Comparison of ENCODE assay signal across 27 mouse cellular contexts in the genomic region with DNA sequence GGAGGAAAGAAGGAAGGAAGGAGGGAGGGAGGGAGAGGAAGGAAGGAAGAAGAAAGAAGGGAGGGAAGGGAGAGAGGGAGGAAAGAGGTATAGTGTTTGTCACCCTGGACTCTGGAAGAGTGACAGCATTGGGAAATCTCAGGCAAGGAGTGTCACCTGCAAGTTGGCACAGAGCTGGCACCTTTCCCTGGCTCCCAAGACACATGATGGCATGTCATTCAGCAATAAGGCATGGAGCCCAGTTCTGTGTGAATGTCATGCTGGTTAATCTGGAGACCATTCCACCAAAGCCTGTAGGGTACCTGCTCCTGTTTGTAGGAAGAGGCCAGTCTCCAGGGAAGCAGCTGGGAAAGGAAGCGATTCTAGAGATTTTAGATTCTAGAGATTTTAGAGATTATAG. TPM values are rescaled to one million over a fixed set of nuclear protein-coding genes. Genes with fewer than 3 reads are reported as not detected.
A peak's percentile ranks its signal among the peaks of the same experiment; 100 is the strongest.
DNase-seq lines count a peak whose midpoint lies in the region; ATAC-seq and TF ChIP-seq lines count a peak whose summit lies in the region.
"Had no signal": no experiment of that assay in that cellular context is flagged by ENCODE, and none has a peak within 500 bp of the region (broad histone marks: within the 10 kb centered on the region; RNA-seq: fewer than 3 reads in every experiment).

No protein-coding gene starts in this region.

- no peak overlapping the region for H3K27ac ChIP-seq in liver, adult 2 months (replicated peaks; ENCODE audit: insufficient read depth, low read depth, low read length)
- no peak overlapping the region for H3K27ac ChIP-seq in liver, embryonic 12.5 days
- no peak overlapping the region for H3K27ac ChIP-seq in hindbrain, embryonic 14.5 days
- H3K27ac ChIP-seq: embryonic facial prominence, embryonic 15.5 days; forebrain, embryonic 15.5 days; heart, embryonic 10.5 days; hindbrain, embryonic 13.5 days; intestine, embryonic 15.5 days had no signal

- H3K4me2 ChIP-seq in liver, embryonic 12.5 days = no peak overlapping the region
- H3K4me2 ChIP-seq in hindbrain, embryonic 14.5 days (replicated peaks) = no peak overlapping the region
- H3K4me2 ChIP-seq: embryonic facial prominence, embryonic 15.5 days; forebrain, embryonic 15.5 days; hindbrain, embryonic 13.5 days; intestine, embryonic 15.5 days had no signal

- no peak for TF ChIP-seq POLR2A in liver, adult 2 months (IDR thresholded peaks at IDR 0.05; ENCODE audit: extremely low read depth, insufficient read depth, low read length)

- no peak for TF ChIP-seq CTCF in liver, adult 2 months (IDR thresholded peaks at IDR 0.05; ENCODE audit: low read depth, low read length)

- H3K4me1 ChIP-seq in liver, adult 2 months (ENCODE audit: control insufficient read depth, insufficient read depth, low read length) = peaks cover 3% of the 10 kb centered on the region; the same call in 1 of the 2 replicates
- peaks cover 17% of the 10 kb centered on the region for H3K4me1 ChIP-seq in liver, embryonic 12.5 days
- no peaks in the 10 kb centered on the region for H3K4me1 ChIP-seq in hindbrain, embryonic 14.5 days (replicated peaks; ENCODE audit: control insufficient read depth, insufficient read depth, low read length)
- H3K4me1 ChIP-seq: embryonic facial prominence, embryonic 15.5 days; forebrain, embryonic 15.5 days; hindbrain, embryonic 13.5 days; intestine, embryonic 15.5 days had no signal

- ATAC-seq in cerebellum, adult (ENCODE audit: insufficient number of reproducible peaks, low FRiP score, low TSS enrichment) = no peak
- no peak for ATAC-seq in liver, embryonic 12.5 days
- no peak for ATAC-seq in hindbrain, embryonic 14.5 days (ENCODE audit: low FRiP score)
- ATAC-seq: forebrain, embryonic 15.5 days; intestine, embryonic 15.5 days had no signal

- no peaks in the 10 kb centered on the region for H3K36me3 ChIP-seq in liver, adult 2 months (ENCODE audit: control insufficient read depth, insufficient read depth, low read length)
- H3K36me3 ChIP-seq in liver, embryonic 12.5 days = no peaks in the 10 kb centered on the region
- H3K36me3 ChIP-seq in hindbrain, embryonic 14.5 days (replicated peaks; ENCODE audit: control insufficient read depth, insufficient read depth) = no peaks in the 10 kb centered on the region
- H3K36me3 ChIP-seq: embryonic facial prominence, embryonic 15.5 days; forebrain, embryonic 15.5 days; heart, embryonic 10.5 days; hindbrain, embryonic 13.5 days; intestine, embryonic 15.5 days had no signal

- 97% methylated on average over 1 of the region's 1 CpGs for WGBS in liver, adult 2 months
- 88% methylated on average over 1 of the region's 1 CpGs for WGBS in liver, embryonic 12.5 days (ENCODE audit: insufficient replicate concordance)
- 88% methylated on average over 1 of the region's 1 CpGs for WGBS in hindbrain, embryonic 14.5 days

- H3K79me2 ChIP-seq in liver, adult 2 months (ENCODE audit: control insufficient read depth, insufficient read depth, low read length) = no peaks in the 10 kb centered on the region

- H3K9ac ChIP-seq in liver, adult 2 months (ENCODE audit: low read depth, low read length) = no peak overlapping the region
- H3K9ac ChIP-seq in liver, embryonic 12.5 days = no peak overlapping the region
- no peak overlapping the region for H3K9ac ChIP-seq in hindbrain, embryonic 14.5 days
- H3K9ac ChIP-seq: embryonic facial prominence, embryonic 15.5 days; forebrain, embryonic 15.5 days; hindbrain, embryonic 13.5 days; intestine, embryonic 15.5 days had no signal

- no peaks in the 10 kb centered on the region for H3K27me3 ChIP-seq in liver, adult 2 months (ENCODE audit: control insufficient read depth, insufficient read depth, low read length)
- peaks cover 63% of the 10 kb centered on the region for H3K27me3 ChIP-seq in liver, embryonic 12.5 days (replicated peaks)
- no peaks in the 10 kb centered on the region for H3K27me3 ChIP-seq in hindbrain, embryonic 14.5 days (ENCODE audit: control insufficient read depth, insufficient read depth, low read length)
- H3K27me3 ChIP-seq: embryonic facial prominence, embryonic 15.5 days; forebrain, embryonic 15.5 days; intestine, embryonic 15.5 days had no signal

- no peak overlapping the region for H3K4me3 ChIP-seq in liver, adult 2 months (ENCODE audit: insufficient read depth, low read depth, low read length)
- H3K4me3 ChIP-seq in liver, embryonic 12.5 days = no peak overlapping the region
- H3K4me3 ChIP-seq in hindbrain, embryonic 14.5 days (replicated peaks; ENCODE audit: low read length) = no peak overlapping the region
- H3K4me3 ChIP-seq: embryonic facial prominence, embryonic 15.5 days; erythroblast, embryonic 14.5 days; forebrain, embryonic 15.5 days; heart, embryonic 10.5 days; hindbrain, embryonic 13.5 days; intestine, embryonic 15.5 days had no signal

- H3K9me3 ChIP-seq in liver, embryonic 12.5 days (replicated peaks) = no peaks in the 10 kb centered on the region
- no peaks in the 10 kb centered on the region for H3K9me3 ChIP-seq in hindbrain, embryonic 14.5 days (ENCODE audit: control insufficient read depth, low read length)
- H3K9me3 ChIP-seq: embryonic facial prominence, embryonic 15.5 days; forebrain, embryonic 15.5 days; heart, embryonic 10.5 days; hindbrain, embryonic 13.5 days; intestine, embryonic 15.5 days had no signal

- DNase-seq in cerebellum, adult 11 months = peak; percentile 23
- peak; percentile 23 for DNase-seq in liver, adult 2 months (ENCODE audit: extremely low read depth, low read depth, low spot score)
- DNase-seq in cerebellum, postnatal 36 days = peak; percentile 43 to 52
- no peak for DNase-seq in hindbrain, embryonic 14.5 days (ENCODE audit: low spot score)
- no peak for DNase-seq in thymus, postnatal 25 days
- DNase-seq: adrenal gland, postnatal 25 days; embryo, embryonic 11 days; gastrocnemius, postnatal 36 days; heart, adult 18-20 months; heart, postnatal 10 days; kidney, adult 18-20 months had no signal

RNA-seq across cellular contexts. Expression of a gene that starts 2.3 kb away (rescaled TPM):
- total RNA-seq in liver, adult 2 months (2014; rRNA removed) = not detected in 2 replicates
- polyA plus RNA-seq in liver, adult 2 months (2012; rRNA removed) = not detected in 2 replicates
- polyA plus RNA-seq in liver, embryonic 12.5 days (2016; fragmentation: Nextera tagmentation; extraction: Ambion mirVana) = not detected in 2 replicates
- polyA plus RNA-seq in hindbrain, embryonic 14.5 days (2014; fragmentation: Nextera tagmentation; extraction: Ambion mirVana) = not detected in 2 replicates
- total RNA-seq: adrenal gland, postnatal 25 days; common myeloid progenitor, adult 5-6 weeks; gastrocnemius, adult 8-10 months; gastrocnemius, postnatal 36 days; heart, adult 18-20 months; heart, postnatal 10 days; hematopoietic stem cell, adult 5-6 weeks; MEL had no signal
- polyA plus RNA-seq: C2C12; embryonic facial prominence, embryonic 11.5 days; embryonic facial prominence, embryonic 15.5 days; erythroblast, embryonic 14.5 days; forebrain, embryonic 11.5 days; forebrain, embryonic 15.5 days; heart, embryonic 10.5 days; heart, embryonic 14.5 days; hindbrain, embryonic 13.5 days; intestine, embryonic 15.5 days had no signal

RNA-seq across cellular contexts. Expression of a gene that starts 4.7 kb away (rescaled TPM):
- not detected in 2 replicates for total RNA-seq in liver, adult 2 months (2014; rRNA removed)
- 0.70 TPM in 1 of 2 replicates, not detected in the other for polyA plus RNA-seq in liver, adult 2 months (2012; rRNA removed)
- not detected in 2 replicates for polyA plus RNA-seq in liver, embryonic 12.5 days (2016; fragmentation: Nextera tagmentation; extraction: Ambion mirVana)
- 0.96 TPM in 1 of 2 replicates, not detected in the other for polyA plus RNA-seq in hindbrain, embryonic 14.5 days (2014; fragmentation: Nextera tagmentation; extraction: Ambion mirVana)
- total RNA-seq: adrenal gland, postnatal 25 days; common myeloid progenitor, adult 5-6 weeks; gastrocnemius, adult 8-10 months; gastrocnemius, postnatal 36 days; heart, adult 18-20 months; heart, postnatal 10 days; hematopoietic stem cell, adult 5-6 weeks; MEL had no signal
- polyA plus RNA-seq: C2C12; embryonic facial prominence, embryonic 11.5 days; embryonic facial prominence, embryonic 15.5 days; erythroblast, embryonic 14.5 days; forebrain, embryonic 11.5 days; forebrain, embryonic 15.5 days; heart, embryonic 10.5 days; heart, embryonic 14.5 days; hindbrain, embryonic 13.5 days; intestine, embryonic 15.5 days had no signal

RNA-seq across cellular contexts. Expression of a gene that starts 14.4 kb away (rescaled TPM):
- total RNA-seq in liver, adult 2 months (2014; rRNA removed) = not detected in 2 replicates
- polyA plus RNA-seq in liver, adult 2 months (2012; rRNA removed) = 0.22 TPM in 1 of 2 replicates, not detected in the other
- not detected in 2 replicates for polyA plus RNA-seq in liver, embryonic 12.5 days (2016; fragmentation: Nextera tagmentation; extraction: Ambion mirVana)
- not detected in 2 replicates for polyA plus RNA-seq in hindbrain, embryonic 14.5 days (2014; fragmentation: Nextera tagmentation; extraction: Ambion mirVana)
- total RNA-seq: adrenal gland, postnatal 25 days; common myeloid progenitor, adult 5-6 weeks; gastrocnemius, adult 8-10 months; gastrocnemius, postnatal 36 days; heart, adult 18-20 months; heart, postnatal 10 days; hematopoietic stem cell, adult 5-6 weeks; MEL had no signal
- polyA plus RNA-seq: C2C12; embryonic facial prominence, embryonic 11.5 days; embryonic facial prominence, embryonic 15.5 days; erythroblast, embryonic 14.5 days; forebrain, embryonic 11.5 days; forebrain, embryonic 15.5 days; heart, embryonic 10.5 days; heart, embryonic 14.5 days; hindbrain, embryonic 13.5 days; intestine, embryonic 15.5 days had no signal

RNA-seq across cellular contexts. Expression of a gene that starts 19.7 kb away (rescaled TPM):
- total RNA-seq in liver, adult 2 months (2014; rRNA removed) = not detected in 2 replicates
- not detected in 2 replicates for polyA plus RNA-seq in liver, adult 2 months (2012; rRNA removed)
- not detected in 2 replicates for polyA plus RNA-seq in liver, embryonic 12.5 days (2016; fragmentation: Nextera tagmentation; extraction: Ambion mirVana)
- not detected in 2 replicates for polyA plus RNA-seq in hindbrain, embryonic 14.5 days (2014; fragmentation: Nextera tagmentation; extraction: Ambion mirVana)
- total RNA-seq: adrenal gland, postnatal 25 days; common myeloid progenitor, adult 5-6 weeks; gastrocnemius, adult 8-10 months; gastrocnemius, postnatal 36 days; heart, adult 18-20 months; heart, postnatal 10 days; hematopoietic stem cell, adult 5-6 weeks; MEL had no signal
- polyA plus RNA-seq: C2C12; embryonic facial prominence, embryonic 11.5 days; embryonic facial prominence, embryonic 15.5 days; erythroblast, embryonic 14.5 days; forebrain, embryonic 11.5 days; forebrain, embryonic 15.5 days; heart, embryonic 10.5 days; heart, embryonic 14.5 days; hindbrain, embryonic 13.5 days; intestine, embryonic 15.5 days had no signal

RNA-seq across cellular contexts. Expression of a gene that starts 21.9 kb away (rescaled TPM):
- total RNA-seq in liver, adult 2 months (2014; rRNA removed) = not detected in 2 replicates
- 0.87 TPM in 1 of 2 replicates, not detected in the other for polyA plus RNA-seq in liver, adult 2 months (2012; rRNA removed)
- polyA plus RNA-seq in liver, embryonic 12.5 days (2016; fragmentation: Nextera tagmentation; extraction: Ambion mirVana) = not detected in 2 replicates
- not detected in 2 replicates for polyA plus RNA-seq in hindbrain, embryonic 14.5 days (2014; fragmentation: Nextera tagmentation; extraction: Ambion mirVana)
- total RNA-seq: adrenal gland, postnatal 25 days; common myeloid progenitor, adult 5-6 weeks; gastrocnemius, adult 8-10 months; heart, adult 18-20 months; heart, postnatal 10 days; hematopoietic stem cell, adult 5-6 weeks; MEL had no signal
- polyA plus RNA-seq: C2C12; embryonic facial prominence, embryonic 11.5 days; embryonic facial prominence, embryonic 15.5 days; erythroblast, embryonic 14.5 days; forebrain, embryonic 11.5 days; forebrain, embryonic 15.5 days; heart, embryonic 10.5 days; heart, embryonic 14.5 days; hindbrain, embryonic 13.5 days; intestine, embryonic 15.5 days had no signal

Comparison
In these comparisons a context has a peak if more than half of its experiments do, and no peak if none do; other contexts are left out.
1. DNase-seq: peak in cerebellum, adult 11 months (single experiment), liver, adult 2 months (single experiment) and cerebellum, postnatal 36 days (2 of 2); none in hindbrain, embryonic 14.5 days (single experiment) and thymus, postnatal 25 days (single experiment).